Mouse (Mus musculus) yolk sac, embryonic 10.5 days (tissue): ENCODE results near the gene Nsl1.
A peak's percentile ranks its signal among the peaks of the same experiment; 100 is the strongest.

ENCODE experiments used
- DNase-seq: peaks from one replicate; pipeline ENCODE4 v3.0.0-alpha.2; 2017; ENCODE audit warnings: low spot score

Gene Nsl1

DNA sequence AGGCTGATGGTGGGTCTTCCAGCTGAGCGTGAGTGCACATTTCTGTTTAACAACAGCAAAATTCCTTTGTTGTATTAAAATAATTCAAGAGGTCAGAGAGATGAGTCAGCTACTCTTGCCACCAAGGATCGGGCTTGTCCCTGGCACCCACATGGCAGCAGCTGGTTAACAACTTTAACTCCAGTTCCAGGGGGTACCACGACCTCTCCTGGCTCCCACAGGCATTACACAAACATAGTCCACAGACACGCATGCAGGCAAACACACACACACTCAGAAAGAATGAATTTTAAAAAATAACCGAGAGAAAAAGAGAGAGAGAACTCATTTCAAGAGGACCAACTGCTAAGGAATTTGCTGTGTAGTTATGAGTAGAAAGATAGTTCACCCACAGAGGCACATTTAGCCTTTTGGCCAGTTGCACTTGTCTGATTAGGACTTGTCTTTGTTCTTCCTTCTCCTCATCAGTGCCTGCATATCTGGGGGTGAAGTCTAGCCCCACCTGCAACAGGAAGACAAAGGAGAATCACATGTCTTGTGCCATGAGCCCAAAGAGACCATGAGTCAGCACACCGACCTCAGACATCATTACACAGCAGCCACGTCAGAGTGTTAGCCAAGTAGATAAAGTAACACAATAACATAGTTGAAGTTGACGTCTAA lies 7.8 kb upstream of the Nsl1 start:
- peak; percentile 45 for DNase-seq

GRCm38 (mm10) chr1:191055533-191055873 lies 7.3 kb upstream of the Nsl1 start:
- no peak for DNase-seq

GRCm38 (mm10) chr1:191057461-191057860 lies 5.4 kb upstream of the Nsl1 start:
- DNase-seq, result no peak

DNA sequence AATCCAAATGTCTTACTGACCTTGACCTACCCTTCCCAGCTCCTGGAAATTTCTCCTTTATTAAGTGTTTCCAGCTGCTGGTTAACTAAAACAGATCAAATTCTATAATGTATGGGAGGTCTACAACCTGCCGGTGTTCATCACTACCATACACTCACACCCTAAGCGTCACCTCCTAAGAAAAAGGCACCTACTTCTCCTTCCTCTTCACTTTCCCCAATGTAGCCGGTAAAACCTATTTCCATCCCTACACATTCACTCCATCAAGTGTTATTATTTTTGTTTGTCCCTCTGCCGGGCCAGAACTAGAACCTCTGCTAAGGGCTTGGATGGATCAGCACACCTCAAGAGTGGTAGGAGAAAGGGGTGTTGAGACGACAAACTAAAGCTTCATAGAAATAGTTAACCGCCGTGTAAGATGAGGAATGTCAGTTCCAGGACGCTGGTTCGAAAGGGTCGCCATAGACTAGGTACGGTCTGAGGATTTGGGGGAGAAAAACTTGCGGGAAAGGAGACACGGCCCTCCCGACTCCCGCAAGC lies 501 bp upstream of the Nsl1 start:
- no peak for DNase-seq

- DNase-seq, result no peak
Observed at GRCm38 (mm10) chr1:191063700-191064099, 888 bp downstream of the Nsl1 start.

GRCm38 (mm10) chr1:191064535-191064934 lies 1.7 kb downstream of the Nsl1 start:
- DNase-seq, result no peak

DNA sequence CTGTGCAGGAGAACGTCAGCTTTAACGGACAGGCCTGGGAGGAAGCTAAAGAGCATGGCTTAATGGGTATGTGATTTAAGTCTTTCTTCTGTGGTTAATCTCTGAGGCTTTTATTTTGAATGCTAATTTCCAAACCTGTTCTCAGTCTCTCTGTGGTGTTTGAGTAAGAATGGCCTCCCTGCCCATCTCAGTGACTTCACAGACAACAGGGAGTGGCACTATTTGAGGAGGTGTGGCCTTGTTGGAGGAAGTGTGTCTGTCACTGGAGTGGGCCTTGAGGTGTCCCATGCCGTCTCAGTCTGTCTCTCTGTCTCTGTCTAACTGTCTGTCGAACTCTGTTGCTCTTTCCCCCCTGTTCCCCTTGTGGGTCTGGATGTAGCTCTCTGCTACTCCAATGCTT lies 2.4 kb downstream of the Nsl1 start:
- no peak for DNase-seq

- DNase-seq, result no peak
Observed at GRCm38 (mm10) chr1:191068377-191068776, 5.6 kb downstream of the Nsl1 start.

- no peak for DNase-seq
Observed at GRCm38 (mm10) chr1:191070259-191070658, 7.4 kb downstream of the Nsl1 start.

DNA sequence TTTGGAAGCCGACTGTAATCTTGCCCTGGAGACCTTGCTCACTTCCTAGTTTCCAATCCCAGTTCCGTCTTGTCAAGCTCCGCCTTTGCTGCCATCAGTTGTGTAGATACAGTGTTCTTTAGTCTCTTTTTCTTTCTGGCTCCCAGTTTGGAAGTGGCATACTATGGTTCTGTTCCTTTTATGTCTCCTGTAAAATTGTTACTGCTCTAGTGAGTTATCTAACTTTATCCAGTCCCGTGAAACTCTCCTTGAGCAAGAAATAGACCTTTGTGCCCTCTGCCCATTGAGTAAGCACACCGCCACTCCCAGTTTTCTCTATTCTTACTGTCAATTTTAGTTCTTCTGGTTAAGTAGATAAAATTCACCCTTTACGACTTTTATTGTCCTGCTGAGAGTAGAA lies 8.8 kb downstream of the Nsl1 start:
- DNase-seq, result no peak

GRCm38 (mm10) chr1:191072329-191072913 lies 9.6 kb downstream of the Nsl1 start:
- peak; percentile 78 for DNase-seq

GRCm38 (mm10) chr1:191073001-191073400 lies 10.2 kb downstream of the Nsl1 start:
- DNase-seq, result peak; percentile 33

DNA sequence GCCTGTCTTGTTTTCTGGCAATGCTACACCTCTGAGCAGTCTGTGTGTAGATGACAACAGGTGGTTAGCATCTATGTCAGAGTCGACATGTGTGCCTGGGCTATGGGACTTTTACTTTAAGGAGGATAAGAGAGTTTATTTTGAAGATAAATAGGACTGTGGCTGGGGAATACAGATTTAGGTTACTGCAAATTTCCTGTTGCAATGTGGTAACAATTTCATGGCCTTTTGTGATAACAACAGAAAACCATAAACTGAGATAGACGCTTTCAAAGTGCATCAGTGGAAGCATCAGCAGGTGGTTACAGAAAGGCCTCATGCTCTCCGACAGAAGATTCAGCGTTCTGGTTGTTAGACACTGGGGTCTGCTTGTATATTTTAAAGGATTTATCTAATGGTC lies 10.7 kb downstream of the Nsl1 start:
- DNase-seq, result no peak

- no peak for DNase-seq
Observed at GRCm38 (mm10) chr1:191075199-191075883, 12.5 kb downstream of the Nsl1 start.

GRCm38 (mm10) chr1:191083230-191083629 lies 20.4 kb downstream of the Nsl1 start:
- peak; percentile 76 for DNase-seq

- DNase-seq, result no peak
Observed at GRCm38 (mm10) chr1:191084951-191085559, 22.2 kb downstream of the Nsl1 start.

DNA sequence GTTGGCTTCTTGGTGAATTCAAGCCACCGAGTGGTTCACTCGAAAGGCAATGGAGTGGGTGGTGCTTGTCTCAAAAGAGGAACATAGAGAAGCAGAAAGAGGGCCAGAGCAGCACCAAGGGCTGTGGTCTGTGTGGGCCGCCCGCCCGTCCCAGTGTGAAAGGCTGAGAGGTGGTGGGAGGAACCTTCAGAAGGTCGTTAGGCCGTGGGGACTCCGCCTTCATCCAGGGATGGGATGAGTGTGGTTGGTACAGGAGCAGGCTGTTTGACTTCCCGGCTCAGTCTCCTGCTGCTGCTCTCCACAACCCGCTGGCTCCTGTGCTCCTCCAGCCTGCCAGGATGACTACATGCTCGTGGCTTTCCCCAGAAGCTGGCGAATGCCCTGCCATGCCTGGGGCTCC lies 22.8 kb downstream of the Nsl1 start:
- no peak for DNase-seq

- DNase-seq, result no peak
Observed at GRCm38 (mm10) chr1:191086304-191086878, 23.6 kb downstream of the Nsl1 start.

GRCm38 (mm10) chr1:191086960-191087359 lies 24.1 kb downstream of the Nsl1 start:
- no peak for DNase-seq

DNA sequence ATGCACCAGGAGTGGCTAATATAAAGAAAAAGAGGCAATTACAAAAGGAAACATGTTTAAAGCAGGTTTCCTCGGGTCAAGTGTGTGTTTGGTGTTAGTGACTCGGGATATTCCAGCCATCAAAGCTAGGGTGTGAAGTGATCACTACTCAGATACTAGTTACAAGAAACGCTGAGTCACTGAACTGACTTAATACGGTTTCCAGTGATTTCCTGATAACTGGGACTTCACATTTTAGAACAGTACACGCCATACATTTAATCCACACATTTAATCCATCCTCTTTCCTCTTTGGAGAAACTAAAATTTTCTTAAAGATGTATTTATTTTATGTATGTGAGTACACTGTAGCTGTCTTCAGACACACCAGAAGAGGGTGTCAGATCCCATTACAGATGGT lies 25.1 kb downstream of the Nsl1 start:
- DNase-seq, result no peak

GRCm38 (mm10) chr1:191089355-191089754 lies 26.5 kb downstream of the Nsl1 start:
- no peak for DNase-seq

GRCm38 (mm10) chr1:191092050-191092449 lies 29.2 kb downstream of the Nsl1 start:
- DNase-seq, result no peak

DNA sequence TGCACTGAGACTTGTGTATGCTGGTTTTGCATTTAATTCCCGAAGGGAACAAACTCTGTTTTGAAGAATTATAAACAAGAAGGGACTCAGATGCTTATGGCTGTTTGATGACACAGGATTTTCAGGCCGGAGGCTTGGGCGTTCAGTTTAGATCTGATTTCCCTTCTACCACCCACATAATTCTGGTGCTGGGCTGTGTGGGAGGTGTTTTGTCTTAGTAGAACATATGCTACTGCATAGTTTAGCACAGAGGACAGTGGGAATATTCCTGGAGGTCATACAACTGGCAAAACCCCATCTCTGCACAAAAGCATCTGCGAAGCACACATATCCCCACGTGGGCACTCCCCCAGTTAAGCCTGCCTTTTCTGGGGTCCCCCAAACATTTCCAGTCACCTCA lies 30.8 kb downstream of the Nsl1 start:
- no peak for DNase-seq
